Mouse (Mus musculus) forelimb bud, embryonic 11.5 days (tissue): ENCODE data around the gene Crebl2.

Source experiments
- DNase-seq: peaks from one replicate; pipeline ENCODE4 v3.0.0-alpha.2; 2012; ENCODE audit warnings: low read depth, low spot score

The Crebl2 gene

DNA sequence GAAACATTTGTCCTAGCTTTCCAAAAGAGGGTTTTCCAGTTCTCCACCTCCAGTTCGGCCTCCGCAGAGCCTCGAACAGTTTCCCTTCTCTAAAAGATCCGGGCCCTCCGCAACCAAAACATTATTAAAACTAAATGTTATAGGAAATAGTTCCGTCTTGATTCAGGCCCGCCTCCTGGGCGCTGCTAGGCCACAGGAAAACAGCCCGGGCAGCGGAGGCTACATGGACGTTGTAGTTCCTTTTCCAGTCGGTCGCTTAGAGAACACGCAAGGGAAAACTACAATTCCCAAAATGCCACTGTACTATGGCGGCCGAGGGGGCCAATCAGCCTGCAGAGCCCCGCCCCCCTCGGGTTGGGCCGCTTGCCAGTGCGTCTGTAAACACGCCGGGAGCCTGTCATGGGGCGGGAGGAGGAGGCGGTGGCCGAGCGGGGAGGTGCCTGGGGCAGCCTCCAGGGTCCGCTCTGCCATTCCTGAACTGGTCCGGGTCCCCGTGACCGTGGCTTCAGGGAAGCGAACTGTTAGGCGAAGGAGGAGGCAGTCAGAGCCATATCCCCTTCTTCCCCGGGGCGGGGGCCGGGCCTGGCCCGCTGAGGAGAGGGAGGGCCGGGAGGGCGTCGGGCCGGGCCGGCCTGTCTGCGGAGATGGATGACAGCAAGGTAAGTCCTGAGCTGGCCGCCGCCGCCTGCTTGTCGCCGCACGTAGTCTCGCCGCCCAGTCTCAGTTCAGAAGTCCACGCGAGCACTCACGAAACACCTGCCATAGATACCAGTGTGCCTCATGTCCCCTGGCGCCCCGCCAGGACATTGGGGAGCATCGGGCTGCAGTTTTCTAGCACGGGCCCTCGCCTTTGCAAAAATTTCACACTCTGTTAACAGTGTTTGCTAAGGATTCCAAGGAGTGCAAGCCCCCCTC is at the start of gene Crebl2:
TSS of gene Crebl2 (plus strand) at position 369 of the 915 bp plus-strand sequence.
- DNase-seq: peak; percentile 97

DNA sequence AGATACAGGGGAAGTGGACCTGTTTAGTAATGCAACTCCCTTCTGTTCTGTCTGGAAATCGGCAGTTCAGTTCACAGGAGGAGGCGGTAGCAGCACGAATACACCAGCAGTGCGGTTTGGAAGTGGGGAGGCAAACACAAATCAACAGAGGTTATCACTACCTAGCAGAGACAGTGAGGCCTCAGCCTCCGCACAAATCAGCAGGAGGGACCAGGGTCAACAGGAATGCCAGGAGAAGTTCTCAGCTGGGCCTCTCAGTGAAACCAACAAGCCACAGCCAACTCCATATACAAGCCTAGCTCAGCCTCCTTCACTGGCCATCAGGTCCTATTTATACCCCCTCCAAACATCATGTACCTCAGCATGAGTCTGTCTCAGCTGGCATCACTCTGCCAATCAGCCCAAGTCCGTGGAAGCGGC is 48.5 kb upstream of the Crebl2 start:
- no peak for DNase-seq

DNA sequence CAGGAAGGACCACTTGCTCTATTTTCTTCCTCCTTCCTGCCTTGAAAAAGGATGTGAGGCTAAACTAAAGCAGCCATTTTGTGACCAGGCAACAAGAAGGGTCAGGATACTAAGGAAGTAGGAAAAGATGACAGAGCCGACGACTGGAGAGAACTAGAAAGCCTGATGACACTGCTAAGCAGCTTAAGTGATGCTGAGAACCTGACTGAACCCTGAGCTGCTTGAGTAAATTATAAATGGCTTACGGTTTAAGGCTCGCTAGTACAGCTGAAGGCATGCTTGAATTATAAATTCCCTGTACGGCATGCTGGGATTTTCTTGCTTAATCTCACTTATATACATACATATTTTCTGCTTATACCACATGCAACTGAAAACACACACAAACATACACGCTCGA is 47.1 kb upstream of the Crebl2 start:
- DNase-seq: no peak

DNA sequence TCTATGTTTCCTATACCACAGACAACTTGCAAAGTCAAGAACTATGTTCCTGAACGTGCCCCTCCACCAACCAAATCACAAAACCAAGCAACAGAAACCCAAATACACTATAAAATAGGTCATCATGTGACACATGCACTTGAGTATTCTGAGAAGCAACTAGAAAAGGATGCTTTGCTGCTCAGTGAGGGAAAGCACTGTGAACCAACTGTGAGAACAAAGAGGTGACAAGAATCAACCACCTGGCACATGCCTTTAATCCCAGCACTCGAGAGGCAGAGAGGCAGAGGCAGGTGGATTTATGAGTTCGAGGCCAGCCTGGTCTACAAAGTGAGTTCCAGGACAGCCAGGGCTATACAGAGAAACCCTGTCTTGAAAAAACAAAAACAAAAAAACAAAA is 43.5 kb upstream of the Crebl2 start:
- DNase-seq: no peak

DNA sequence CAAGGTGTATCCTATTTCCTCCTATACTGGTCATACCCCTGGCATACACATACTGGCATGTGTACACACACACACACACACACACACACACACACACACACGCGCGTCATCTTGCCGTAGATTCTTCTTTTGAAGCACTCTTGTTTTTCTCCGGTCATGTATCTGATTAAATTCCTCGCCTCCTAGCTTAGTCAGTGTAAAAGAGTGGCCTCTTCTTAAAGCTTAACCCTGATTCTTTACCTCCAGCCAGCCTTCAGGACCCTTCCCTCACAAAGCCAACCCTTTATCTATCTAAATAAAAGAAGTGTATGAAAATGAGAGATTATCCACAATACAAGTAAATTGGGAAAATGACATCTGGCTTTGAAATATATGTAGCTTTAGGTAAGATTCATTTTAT is 40.9 kb upstream of the Crebl2 start:
- DNase-seq: no peak

DNA sequence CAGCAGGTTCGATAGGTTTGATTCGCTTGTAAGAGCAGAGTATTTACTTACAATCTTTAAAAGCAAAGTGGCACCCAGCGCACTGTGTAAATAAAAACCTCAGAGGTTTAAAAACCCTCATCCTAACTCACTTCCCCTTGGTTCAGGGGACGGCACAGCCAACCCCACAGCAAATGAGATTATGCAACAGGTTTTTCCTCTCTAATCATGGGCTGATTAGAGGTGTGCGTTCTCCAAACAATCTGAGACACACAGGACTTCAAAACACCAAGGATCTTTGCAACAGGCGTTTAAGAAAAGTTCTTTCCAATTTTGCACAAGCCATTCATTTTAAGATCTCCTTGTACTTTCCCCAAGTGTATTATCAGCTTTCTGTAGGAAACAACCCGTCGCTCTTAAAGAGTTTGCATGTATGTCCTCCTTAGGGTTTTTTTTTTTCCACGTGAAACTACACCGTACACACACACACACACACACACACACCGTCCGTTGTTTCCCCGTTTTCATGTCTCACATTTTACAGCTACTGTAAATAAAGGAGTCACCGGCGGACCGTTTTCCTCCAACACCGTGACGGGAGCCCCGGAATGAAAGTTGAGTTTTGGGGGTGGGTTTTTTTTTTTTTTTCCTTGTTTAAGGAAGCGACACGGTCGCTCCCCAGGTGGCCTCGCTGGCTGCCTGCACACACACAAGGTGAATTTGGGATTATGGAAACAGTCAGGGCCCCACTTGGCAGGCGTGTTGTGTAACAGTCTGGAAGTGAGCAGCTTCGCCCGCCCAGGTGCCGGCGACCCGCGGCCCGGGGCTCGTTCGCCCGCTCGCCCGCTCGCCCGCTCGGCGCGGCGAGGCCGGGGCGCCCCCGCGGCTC is 38.5 kb upstream of the Crebl2 start:
- DNase-seq: peak; percentile 28

- DNase-seq: peak; percentile 94
These were observed 37.6 kb upstream of the Crebl2 start, which contains the start of gene Dusp16 for GRCm38 (mm10) chr6:134792141-134793045. Gene Dusp16 (minus strand): TSS chr6:134792625.

GRCm38 (mm10) chr6:134793046-134793806 is 36.7 kb upstream of the Crebl2 start:
- no peak for DNase-seq

DNA sequence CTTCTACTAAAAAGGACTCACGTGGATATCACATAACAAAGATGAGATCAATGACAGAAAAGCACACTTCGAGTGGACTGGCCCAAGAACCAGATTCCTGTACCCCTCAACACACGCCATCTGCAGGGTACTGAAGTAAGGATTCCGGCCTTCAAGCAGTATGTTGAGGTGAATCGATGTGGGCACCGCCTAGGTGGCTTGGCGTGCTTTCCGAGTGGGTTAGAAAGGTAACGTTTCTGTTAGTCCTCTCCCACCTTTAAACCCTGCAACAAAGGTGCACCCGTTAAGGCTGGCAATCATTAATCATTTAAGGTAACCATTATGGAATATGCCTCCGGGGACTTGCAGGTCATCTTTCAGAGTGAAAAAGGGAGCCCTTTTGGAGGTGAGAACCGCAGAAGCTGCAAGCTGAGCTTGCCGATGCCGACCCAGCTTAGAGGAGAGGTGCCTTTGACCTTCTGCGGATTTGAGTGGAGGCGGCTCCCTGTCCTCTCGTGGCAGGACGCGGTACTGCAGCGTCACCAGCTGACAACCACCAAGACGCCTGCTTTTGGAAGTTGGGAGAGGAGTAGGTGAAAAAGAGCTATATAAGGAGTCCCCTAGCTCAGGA is 35.9 kb upstream of the Crebl2 start:
- DNase-seq: peak; percentile 81

GRCm38 (mm10) chr6:134796297-134796696 is 33.7 kb upstream of the Crebl2 start:
- DNase-seq: no peak

- DNase-seq: no peak
These were observed 28.5 kb upstream of the Crebl2 start for GRCm38 (mm10) chr6:134801483-134801882.

- DNase-seq: no peak
These were observed 27.3 kb upstream of the Crebl2 start for GRCm38 (mm10) chr6:134802641-134803043.

DNA sequence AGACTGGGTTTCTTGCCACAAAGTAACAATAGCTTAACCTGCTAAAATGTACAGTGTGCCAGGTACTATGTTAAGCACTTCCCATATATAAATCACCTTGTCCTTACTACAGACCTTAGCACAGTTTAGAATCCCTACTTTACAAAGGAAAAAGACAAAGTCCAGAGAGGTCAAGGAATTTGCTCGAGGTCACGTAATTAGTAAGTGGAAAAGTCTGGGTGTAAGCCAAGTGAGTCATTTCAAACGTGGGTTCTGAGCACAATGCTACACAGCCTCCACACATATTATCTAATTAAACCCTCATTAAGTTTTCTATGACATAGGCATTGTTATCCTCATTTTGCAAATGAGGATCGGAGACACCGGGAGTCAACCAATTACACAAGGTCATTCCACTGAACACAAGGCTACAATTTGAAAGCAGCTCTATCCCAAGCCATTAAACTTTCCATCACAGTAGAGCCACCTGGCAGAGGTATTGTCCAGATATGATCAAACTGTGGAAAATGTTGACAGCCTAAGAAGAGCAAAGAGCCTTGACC is 25.1 kb upstream of the Crebl2 start:
- no peak for DNase-seq

DNA sequence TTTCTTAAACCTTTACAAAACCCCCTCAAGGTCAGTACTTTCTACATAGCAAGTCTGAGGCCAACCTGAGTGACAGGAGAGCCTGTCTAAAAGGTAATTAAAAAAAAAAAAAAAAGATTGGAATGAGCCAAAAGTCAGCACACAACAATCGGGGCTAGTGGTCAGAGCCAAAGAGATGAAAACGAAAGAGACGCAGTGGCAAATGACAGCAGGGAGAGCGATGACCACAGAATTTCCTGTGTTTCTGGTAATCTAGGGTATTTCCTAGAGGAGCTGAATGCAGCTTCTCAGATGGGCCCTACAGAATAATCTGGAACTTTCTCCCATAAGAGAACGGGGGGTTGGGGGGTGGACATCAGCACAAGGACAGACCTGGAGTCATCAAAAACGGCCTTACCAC is 23.8 kb upstream of the Crebl2 start:
- DNase-seq: no peak

- DNase-seq: no peak
These were observed 22.9 kb upstream of the Crebl2 start for GRCm38 (mm10) chr6:134807091-134807490.

DNA sequence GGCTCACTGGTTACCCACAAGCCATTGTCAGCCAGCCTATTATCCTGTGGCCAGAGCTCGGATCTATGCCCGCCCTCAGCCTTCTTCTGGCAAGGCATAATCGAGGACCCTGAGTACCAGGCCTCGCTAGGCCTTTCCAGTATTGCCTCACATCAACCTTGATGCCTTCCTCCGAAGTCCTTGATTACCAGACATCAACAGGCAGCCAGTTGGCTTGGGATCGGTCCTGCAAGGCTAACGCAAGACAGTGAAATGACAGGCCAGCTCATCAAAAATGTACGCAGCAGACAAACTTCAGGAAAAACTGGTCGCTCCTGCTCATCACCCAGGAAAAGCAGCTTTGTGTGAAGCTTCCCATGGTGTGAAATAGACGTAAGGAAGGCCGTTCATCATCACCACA is 22.2 kb upstream of the Crebl2 start:
- no peak for DNase-seq

DNA sequence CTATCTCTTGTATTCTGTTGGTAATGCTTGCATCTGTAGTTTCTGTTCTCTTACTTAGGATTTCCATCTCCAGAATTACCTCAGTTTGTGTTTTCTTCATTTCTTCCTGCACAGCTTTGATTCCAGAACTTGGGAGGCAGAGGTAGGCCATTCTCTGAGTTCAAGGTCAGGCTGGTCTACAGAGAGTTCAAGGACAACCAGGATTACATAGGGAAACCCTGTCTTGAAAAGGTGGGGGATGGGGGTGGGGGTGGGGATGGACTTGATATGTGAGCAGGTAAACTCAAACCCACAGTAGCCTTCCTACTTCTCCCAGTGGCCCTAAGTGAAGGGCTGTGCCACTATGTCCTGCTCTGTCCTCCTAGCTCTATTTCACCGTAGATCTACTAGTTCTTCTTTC is 16.9 kb upstream of the Crebl2 start:
- DNase-seq: no peak

DNA sequence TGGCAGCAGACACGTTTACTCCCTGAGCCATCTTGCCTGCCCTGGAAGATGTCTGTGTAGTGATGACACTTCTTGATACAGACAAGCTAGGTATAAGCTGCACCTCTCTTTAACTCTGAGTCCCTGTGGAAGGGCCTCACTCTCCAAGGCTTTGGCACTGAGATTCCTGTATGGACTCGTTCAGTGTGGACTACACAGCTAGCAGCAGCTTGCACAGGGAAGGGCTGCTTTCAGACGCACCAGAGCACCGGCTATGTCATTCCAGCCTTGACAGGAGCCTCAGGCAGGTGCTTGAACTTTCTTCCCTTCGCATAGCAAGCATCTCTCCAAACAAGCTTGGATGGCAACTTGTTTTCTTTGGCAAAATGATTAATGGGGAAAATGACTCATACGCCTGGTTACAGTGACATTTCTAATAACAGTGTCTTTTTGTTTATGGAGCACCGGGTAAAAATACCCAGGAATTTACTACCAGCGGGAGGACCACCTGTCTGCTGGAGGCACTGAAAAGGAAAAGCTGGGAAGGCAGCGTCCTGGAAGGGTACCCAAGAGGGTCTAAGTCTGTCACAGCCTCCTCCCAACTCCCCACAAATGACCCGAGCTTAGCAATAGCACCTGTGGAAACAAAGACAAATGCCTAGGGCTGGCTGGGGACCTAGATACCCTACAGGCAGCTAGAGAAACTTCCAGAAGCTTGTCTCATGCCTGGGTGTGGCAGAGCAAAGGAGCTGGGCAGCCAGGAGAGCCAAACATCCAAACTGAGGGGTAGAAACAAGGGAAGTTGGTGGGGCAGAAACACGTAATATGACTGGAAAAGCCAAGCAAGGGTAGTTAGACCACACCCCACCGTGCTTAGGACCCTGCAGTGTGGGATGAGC is 12.7 kb upstream of the Crebl2 start:
- DNase-seq: no peak

- no peak for DNase-seq
These were observed 10.2 kb upstream of the Crebl2 start for GRCm38 (mm10) chr6:134819741-134820140.
